Mouse (Mus musculus): ENCODE results near the gene Ctnnal1. TPM values are rescaled to one million over a fixed set of nuclear protein-coding genes. Genes with fewer than 3 reads are reported as not detected.
A peak's percentile ranks its signal among the peaks of the same experiment; 100 is the strongest.

Ctnnal1 gene
- total and polyA plus RNA-seq, 2 experiments from 2014 or later, result 27.9 to 35.5 TPM

GRCm38 (mm10) chr4:56837661-56838060 is 27.3 kb downstream of the Ctnnal1 start:
- Histone ChIP-seq H3K27ac (ENCODE audit: low read depth) (no peak overlapping the region), H3K4me3 (ENCODE audit: low read depth, low read length) (no peak overlapping the region), H3K9me3 (replicated peaks; ENCODE audit: control insufficient read depth, low read length) (no peaks in the 10 kb centered on the region), H3K9ac (replicated peaks; ENCODE audit: low read depth, low read length) (no peak overlapping the region), H3K4me2 (ENCODE audit: low read depth, low read length) (no peak overlapping the region), H3K4me1 (ENCODE audit: control insufficient read depth, insufficient read depth) (no peaks in the 10 kb centered on the region), H3K36me3 (replicated peaks; ENCODE audit: control insufficient read depth, insufficient read depth, low read length) (peaks cover 28% of the 10 kb centered on the region), H3K27me3 (ENCODE audit: control insufficient read depth, insufficient read depth, low read length) (no peaks in the 10 kb centered on the region)
- WGBS, result 57% methylated on average over 6 of the region's 6 CpGs
- no peak for ATAC-seq (ENCODE audit: insufficient read depth, low read depth)
- TF ChIP-seq CTCF (IDR thresholded peaks at IDR 0.05; ENCODE audit: low read depth) (no peak), EP300 (IDR thresholded peaks at IDR 0.05; ENCODE audit: low read depth) (no peak)
- no peak for DNase-seq (ENCODE audit: low spot score)

DNA sequence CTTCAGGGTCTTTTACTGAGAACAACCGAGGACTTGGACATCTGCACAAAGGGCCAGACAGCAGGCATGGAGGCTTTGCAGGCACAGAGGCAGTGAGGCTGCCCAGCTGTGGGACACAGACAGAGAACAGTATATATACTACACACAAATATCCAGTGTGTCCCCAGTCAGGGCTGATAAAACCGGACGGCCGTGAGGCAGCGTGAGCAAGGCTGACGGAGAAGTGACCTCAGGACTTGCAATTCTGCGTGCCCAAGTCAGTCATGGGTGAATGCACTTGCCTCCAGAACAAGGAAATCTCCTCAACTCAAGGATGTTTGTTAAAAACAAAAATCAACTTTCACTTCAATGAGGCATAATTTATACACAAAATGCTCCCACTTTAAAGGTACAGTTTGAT is 33.0 kb downstream of the Ctnnal1 start:
- Histone ChIP-seq H3K9me3 (replicated peaks; ENCODE audit: control insufficient read depth, low read length) (no peaks in the 10 kb centered on the region), H3K36me3 (replicated peaks; ENCODE audit: control insufficient read depth, insufficient read depth, low read length) (peaks cover 36% of the 10 kb centered on the region), H3K27ac (ENCODE audit: low read depth) (no peak overlapping the region), H3K4me2 (ENCODE audit: low read depth, low read length) (no peak overlapping the region), H3K27me3 (ENCODE audit: control insufficient read depth, insufficient read depth, low read length) (no peaks in the 10 kb centered on the region), H3K4me3 (ENCODE audit: low read depth, low read length) (no peak overlapping the region), H3K4me1 (ENCODE audit: control insufficient read depth, insufficient read depth) (no peaks in the 10 kb centered on the region), H3K9ac (replicated peaks; ENCODE audit: low read depth, low read length) (no peak overlapping the region)
- WGBS, result 67% methylated on average over 7 of the region's 7 CpGs
- ATAC-seq (ENCODE audit: insufficient read depth, low read depth) (no peak), DNase-seq (ENCODE audit: low spot score) (no peak)
- TF ChIP-seq EP300 (IDR thresholded peaks at IDR 0.05; ENCODE audit: low read depth) (no peak), CTCF (IDR thresholded peaks at IDR 0.05; ENCODE audit: low read depth) (no peak)

GRCm38 (mm10) chr4:56831013-56831609 is 33.9 kb downstream of the Ctnnal1 start:
- no peak; the same call in 1 of the 2 replicates for ATAC-seq (ENCODE audit: insufficient read depth, low read depth)

DNA sequence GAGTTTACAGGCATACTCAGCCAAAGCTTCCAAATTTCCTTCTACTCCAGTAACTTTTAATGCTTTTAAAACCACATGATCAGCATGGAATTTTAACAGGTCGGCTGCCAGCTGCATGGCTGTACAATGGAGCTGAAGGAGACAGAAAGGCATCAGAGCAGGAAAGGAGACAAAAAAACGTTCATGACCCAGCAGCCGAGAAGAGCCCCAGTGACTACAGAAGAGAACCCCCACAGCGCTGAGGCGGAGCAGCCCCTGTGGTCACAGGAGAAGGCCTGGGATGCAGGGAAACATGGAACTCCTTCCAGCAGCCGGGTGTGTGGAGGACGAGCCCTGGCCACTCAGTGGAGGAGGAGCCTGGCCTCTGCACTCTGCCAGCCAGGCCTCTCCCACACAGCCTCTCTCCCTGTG is 35.5 kb downstream of the Ctnnal1 start:
- TF ChIP-seq CTCF (IDR thresholded peaks at IDR 0.05; ENCODE audit: low read depth) (no peak), EP300 (IDR thresholded peaks at IDR 0.05; ENCODE audit: low read depth) (no peak)
- Histone ChIP-seq H3K4me3 (ENCODE audit: low read depth, low read length) (no peak overlapping the region), H3K27me3 (ENCODE audit: control insufficient read depth, insufficient read depth, low read length) (no peaks in the 10 kb centered on the region), H3K36me3 (replicated peaks; ENCODE audit: control insufficient read depth, insufficient read depth, low read length) (peaks cover 31% of the 10 kb centered on the region; the same call in 1 of the 2 replicates), H3K4me2 (ENCODE audit: low read depth, low read length) (no peak overlapping the region), H3K27ac (ENCODE audit: low read depth) (no peak overlapping the region), H3K9me3 (replicated peaks; ENCODE audit: control insufficient read depth, low read length) (no peaks in the 10 kb centered on the region), H3K9ac (replicated peaks; ENCODE audit: low read depth, low read length) (no peak overlapping the region), H3K4me1 (ENCODE audit: control insufficient read depth, insufficient read depth) (no peaks in the 10 kb centered on the region)
- WGBS, result 53% methylated on average over 7 of the region's 7 CpGs
- DNase-seq (ENCODE audit: low spot score) (no peak), ATAC-seq (ENCODE audit: insufficient read depth, low read depth) (peak; percentile 33; the same call in 1 of the 2 replicates)

More at GRCm38 (mm10) chr4:56831013-56831609, 33.9 kb downstream of the Ctnnal1 start:
- DNase-seq (ENCODE audit: low spot score), result no peak
- H3K9ac ChIP-seq (replicated peaks; ENCODE audit: low read depth, low read length), result no peak overlapping the region
- 54% methylated on average over 13 of the region's 13 CpGs for WGBS
- no peaks in the 10 kb centered on the region for H3K9me3 ChIP-seq (replicated peaks; ENCODE audit: control insufficient read depth, low read length)
- no peak overlapping the region for H3K4me3 ChIP-seq (ENCODE audit: low read depth, low read length)
- H3K27me3 ChIP-seq (ENCODE audit: control insufficient read depth, insufficient read depth, low read length), result no peaks in the 10 kb centered on the region
- TF ChIP-seq EP300 (IDR thresholded peaks at IDR 0.05; ENCODE audit: low read depth) (no peak), CTCF (IDR thresholded peaks at IDR 0.05; ENCODE audit: low read depth) (no peak)
- H3K36me3 ChIP-seq (replicated peaks; ENCODE audit: control insufficient read depth, insufficient read depth, low read length), result peaks cover 41% of the 10 kb centered on the region
- peak overlapping the region; percentile 20; the same call in 1 of the 2 replicates for H3K4me2 ChIP-seq (ENCODE audit: low read depth, low read length)
- H3K27ac ChIP-seq (ENCODE audit: low read depth), result no peak overlapping the region
- no peaks in the 10 kb centered on the region for H3K4me1 ChIP-seq (ENCODE audit: control insufficient read depth, insufficient read depth)

DNA sequence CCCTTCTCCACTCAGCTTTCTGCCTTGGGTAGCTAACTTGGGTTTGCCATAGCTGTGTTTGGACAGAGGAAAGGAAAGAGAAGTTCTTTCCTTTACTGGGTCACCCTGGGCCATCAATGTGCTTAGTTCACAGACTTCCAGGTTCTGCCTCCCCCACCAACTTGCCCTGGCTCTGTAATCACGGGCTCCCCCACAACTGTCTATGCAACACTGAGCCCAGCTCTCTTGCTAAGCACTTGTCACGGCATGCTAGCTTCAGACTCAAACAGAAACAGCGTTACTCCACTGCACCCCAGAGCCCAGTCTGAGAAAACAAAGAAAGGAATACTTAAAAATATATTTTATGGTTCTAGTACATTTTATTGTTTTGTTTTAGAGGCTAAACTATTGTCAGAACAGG is 36.1 kb downstream of the Ctnnal1 start:
- Histone ChIP-seq H3K9ac (replicated peaks; ENCODE audit: low read depth, low read length) (no peak overlapping the region), H3K4me2 (ENCODE audit: low read depth, low read length) (no peak overlapping the region), H3K4me3 (ENCODE audit: low read depth, low read length) (no peak overlapping the region), H3K27ac (ENCODE audit: low read depth) (no peak overlapping the region), H3K4me1 (ENCODE audit: control insufficient read depth, insufficient read depth) (no peaks in the 10 kb centered on the region), H3K27me3 (ENCODE audit: control insufficient read depth, insufficient read depth, low read length) (no peaks in the 10 kb centered on the region), H3K36me3 (replicated peaks; ENCODE audit: control insufficient read depth, insufficient read depth, low read length) (peaks cover 29% of the 10 kb centered on the region; the same call in 1 of the 2 replicates), H3K9me3 (replicated peaks; ENCODE audit: control insufficient read depth, low read length) (no peaks in the 10 kb centered on the region)
- ATAC-seq (ENCODE audit: insufficient read depth, low read depth), result no peak
- 65% methylated on average over 3 of the region's 3 CpGs for WGBS
- TF ChIP-seq EP300 (IDR thresholded peaks at IDR 0.05; ENCODE audit: low read depth) (no peak), CTCF (IDR thresholded peaks at IDR 0.05; ENCODE audit: low read depth) (no peak)
- DNase-seq (ENCODE audit: low spot score), result no peak

DNA sequence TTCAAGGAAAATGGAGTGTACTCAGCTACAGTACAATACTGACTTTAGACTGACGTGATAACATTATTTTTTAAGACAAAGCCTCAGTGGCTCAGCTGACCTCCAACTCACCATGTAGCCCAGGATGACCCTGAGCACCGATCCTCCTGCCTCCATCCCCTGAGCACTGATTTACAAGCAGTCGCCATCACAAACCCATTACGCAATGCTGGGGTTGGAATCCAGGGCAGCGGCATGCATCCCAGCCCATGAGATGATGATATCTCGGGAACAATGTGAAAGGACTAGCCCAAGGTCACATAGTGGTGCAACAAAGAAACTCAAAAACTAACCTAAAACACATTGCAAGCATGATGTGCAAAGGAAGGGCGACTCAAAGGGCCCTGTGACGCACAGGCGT is 40.8 kb downstream of the Ctnnal1 start:
- Histone ChIP-seq H3K36me3 (replicated peaks; ENCODE audit: control insufficient read depth, insufficient read depth, low read length) (0 out of 2 replicates have a peak, but pooled peaks cover 5% of the 10 kb centered on the region), H3K27ac (ENCODE audit: low read depth) (peak overlapping the region; percentile 48), H3K27me3 (ENCODE audit: control insufficient read depth, insufficient read depth, low read length) (no peaks in the 10 kb centered on the region), H3K4me3 (ENCODE audit: low read depth, low read length) (no peak overlapping the region), H3K9me3 (replicated peaks; ENCODE audit: control insufficient read depth, low read length) (no peaks in the 10 kb centered on the region), H3K4me1 (ENCODE audit: control insufficient read depth, insufficient read depth) (no peaks in the 10 kb centered on the region), H3K9ac (replicated peaks; ENCODE audit: low read depth, low read length) (no peak overlapping the region), H3K4me2 (ENCODE audit: low read depth, low read length) (no peak overlapping the region)
- ATAC-seq (ENCODE audit: insufficient read depth, low read depth) (no peak), DNase-seq (ENCODE audit: low spot score) (no peak)
- no peak for TF ChIP-seq CTCF (IDR thresholded peaks at IDR 0.05; ENCODE audit: low read depth)
- no peak for TF ChIP-seq EP300 (IDR thresholded peaks at IDR 0.05; ENCODE audit: low read depth)
- 84% methylated on average over 9 of the region's 9 CpGs for WGBS
